Mouse (Mus musculus) embryonic facial prominence, embryonic 11.5 days (tissue): ENCODE measurements around the gene Zfp704. TPM values are rescaled to one million over a fixed set of nuclear protein-coding genes. Genes with fewer than 3 reads are reported as not detected.
A peak's percentile ranks its signal among the peaks of the same experiment; 100 is the strongest.

Experiments used
- ATAC-seq: fragments of 200-750 bp; cut with Nextera tagmentation; replicated peaks from 2 replicates; pipeline ENCODE4 v1.8.0; 2017; ENCODE audit warnings: low read depth; ENCODE audit not compliant: insufficient number of reproducible peaks, low FRiP score, low TSS enrichment
- DNase-seq: peaks from one replicate; pipeline ENCODE4 v3.0.0-alpha.2; 2015; ENCODE audit warnings: low spot score
- H3K27ac ChIP-seq: fragments of 300-500 bp; sonication (generic); replicated peaks from 2 replicates; pipeline ENCODE4 v1.5.1; 2014; ENCODE audit warnings: mild to moderate bottlenecking, low read depth, low read length, control low read depth
- H3K27me3 ChIP-seq: fragments of 300-500 bp; sonication (generic); 2 replicates; pipeline ENCODE4 v1.6.1; 2014; ENCODE audit warnings: mild to moderate bottlenecking, low read length, moderate library complexity, mixed read lengths; ENCODE audit not compliant: control insufficient read depth, insufficient read depth
- H3K36me3 ChIP-seq: fragments of 300-500 bp; sonication (generic); replicated peaks from 2 replicates; pipeline ENCODE4 v1.6.1; 2014; ENCODE audit warnings: low read depth, mild to moderate bottlenecking, low read length, moderate library complexity, mixed read lengths; ENCODE audit not compliant: control insufficient read depth, insufficient read depth
- H3K4me1 ChIP-seq: fragments of 300-500 bp; sonication (generic); 2 replicates; pipeline ENCODE4 v1.6.1; 2014; ENCODE audit warnings: low read length, mixed read lengths; ENCODE audit not compliant: control insufficient read depth, insufficient read depth
- H3K4me2 ChIP-seq: fragments of 300-500 bp; sonication (generic); 2 replicates; pipeline ENCODE4 v1.6.1; 2014; ENCODE audit warnings: low read depth, mild to moderate bottlenecking, control low read depth, low read length, moderate library complexity
- H3K4me3 ChIP-seq: fragments of 300-500 bp; sonication (generic); 2 replicates; pipeline ENCODE4 v1.5.1; 2014; ENCODE audit warnings: low read depth, low read length, control low read depth
- H3K9ac ChIP-seq: fragments of 300-500 bp; sonication (generic); replicated peaks from 2 replicates; pipeline ENCODE4 v1.6.1; 2014; ENCODE audit warnings: mild to moderate bottlenecking, control low read depth, low read length
- H3K9me3 ChIP-seq: fragments of 300-500 bp; sonication (generic); replicated peaks from 2 replicates; pipeline ENCODE4 v1.6.1; 2016; ENCODE audit warnings: mild to moderate bottlenecking, low read length, inconsistent platforms, mixed read lengths; ENCODE audit not compliant: control insufficient read depth
- WGBS: fragments of 180-500 bp; shearing (Covaris S2); extraction: QIAGEN DNeasy Blood & Tissue Kit; methylation state at CpG from one replicate; pipeline ENCODE4 v1.1.7; 2014; 5-methylcytosine and 5-hydroxymethylcytosine counted together
- polyA plus RNA-seq: library from polyadenylated mRNA; unstranded; fragments of >200 nt; fragmentation: Nextera tagmentation; extraction: Ambion mirVana; gene quantifications from 2 replicates; pipeline ENCODE4 v1.2.1, GENCODE M21; 2014

The Zfp704 gene
- polyA plus RNA-seq, 1 experiment from 2014 or later: 6.9 TPM

DNA sequence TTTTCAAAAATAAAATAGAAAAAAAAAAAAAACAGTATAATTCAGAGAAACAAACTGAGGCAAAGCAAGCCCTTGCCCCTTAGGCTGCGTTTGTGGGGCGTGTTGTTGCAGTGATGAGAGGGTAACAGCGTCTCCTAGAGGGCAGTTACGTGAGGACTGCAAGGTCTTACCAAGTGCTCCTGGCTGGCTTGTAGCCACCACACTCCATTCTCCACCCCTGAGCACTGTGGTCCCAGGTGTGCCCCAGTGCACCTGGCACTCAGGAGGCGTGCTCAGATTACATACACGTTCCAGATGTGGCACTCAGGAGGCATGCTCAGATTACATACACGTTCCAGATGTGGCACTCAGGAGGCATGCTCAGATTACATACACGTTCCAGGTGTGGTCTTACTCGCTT lies 7.2 kb upstream of the Zfp704 start:
- Histone ChIP-seq H3K9ac (no peak overlapping the region), H3K36me3 (no peaks in the 10 kb centered on the region), H3K4me2 (no peak overlapping the region), H3K9me3 (no peaks in the 10 kb centered on the region), H3K4me1 (no peaks in the 10 kb centered on the region), H3K27ac (no peak overlapping the region), H3K27me3 (no peaks in the 10 kb centered on the region), H3K4me3 (no peak overlapping the region)
- WGBS: 36% methylated on average over 9 of the region's 9 CpGs
- peak; percentile 84 for ATAC-seq
- peak; percentile 63 for DNase-seq

DNA sequence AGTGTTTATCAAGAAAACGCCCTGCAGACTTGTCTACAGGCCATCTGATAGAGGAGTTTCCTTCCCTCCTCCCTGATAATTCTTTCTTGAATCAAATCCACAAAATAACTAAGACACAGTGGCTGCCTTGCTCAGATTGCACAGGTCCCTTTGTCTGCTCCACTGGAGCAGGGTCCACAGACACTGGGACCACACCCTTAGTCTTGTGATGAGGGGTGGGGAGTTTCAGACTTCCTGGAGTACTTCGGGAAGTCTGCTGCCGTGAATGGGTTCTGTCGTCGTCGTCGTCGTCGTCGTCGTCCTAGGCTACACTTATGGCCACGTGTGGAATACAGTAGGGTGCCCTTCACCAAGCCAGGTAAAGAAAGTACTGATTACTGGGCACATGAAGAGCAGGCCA lies 4.8 kb upstream of the Zfp704 start:
- no peak overlapping the region for H3K4me3 ChIP-seq
- ATAC-seq: no peak
- H3K9ac ChIP-seq: no peak overlapping the region
- H3K9me3 ChIP-seq: no peaks in the 10 kb centered on the region
- WGBS: 62% methylated on average over 12 of the region's 12 CpGs
- no peaks in the 10 kb centered on the region for H3K4me1 ChIP-seq
- no peaks in the 10 kb centered on the region for H3K36me3 ChIP-seq
- H3K4me2 ChIP-seq: no peak overlapping the region
- no peak overlapping the region for H3K27ac ChIP-seq
- H3K27me3 ChIP-seq: no peaks in the 10 kb centered on the region
- no peak for DNase-seq

DNA sequence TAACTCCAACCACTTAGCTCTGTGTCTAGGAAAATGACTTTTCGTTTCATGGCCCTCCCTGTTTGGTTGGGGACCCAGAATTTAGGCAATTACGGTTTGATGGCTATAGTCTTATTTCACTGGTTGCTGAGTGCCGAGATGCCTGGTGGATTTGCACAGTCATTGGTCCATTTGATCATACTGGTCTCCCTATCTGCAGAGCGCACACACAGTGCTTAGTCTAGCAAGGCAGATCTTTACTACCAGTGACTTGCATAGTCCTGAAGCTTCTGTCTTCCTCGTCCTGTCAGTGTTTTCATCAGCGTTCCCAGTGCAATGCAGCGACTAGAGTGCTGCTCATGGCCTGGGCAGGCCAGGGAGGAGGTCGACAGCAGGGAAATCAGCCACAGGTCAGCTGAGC lies 4.1 kb upstream of the Zfp704 start:
- H3K4me2 ChIP-seq: no peak overlapping the region
- no peaks in the 10 kb centered on the region for H3K36me3 ChIP-seq
- H3K9ac ChIP-seq: no peak overlapping the region
- no peak overlapping the region for H3K27ac ChIP-seq
- H3K27me3 ChIP-seq: no peaks in the 10 kb centered on the region
- ATAC-seq: no peak
- H3K4me1 ChIP-seq: no peaks in the 10 kb centered on the region
- no peak overlapping the region for H3K4me3 ChIP-seq
- WGBS: 69% methylated on average over 8 of the region's 8 CpGs
- H3K9me3 ChIP-seq: no peaks in the 10 kb centered on the region
- DNase-seq: no peak

- Histone ChIP-seq H3K9me3 (no peaks in the 10 kb centered on the region), H3K4me2 (no peak overlapping the region), H3K27me3 (no peaks in the 10 kb centered on the region), H3K27ac (no peak overlapping the region), H3K9ac (no peak overlapping the region), H3K36me3 (no peaks in the 10 kb centered on the region), H3K4me1 (no peaks in the 10 kb centered on the region), H3K4me3 (no peak overlapping the region)
- WGBS: 71% methylated on average over 4 of the region's 4 CpGs
- ATAC-seq: no peak
- no peak for DNase-seq
These were observed 1.3 kb upstream of the Zfp704 start for GRCm38 (mm10) chr3:9611226-9611625.

GRCm38 (mm10) chr3:9610426-9610825 lies 541 bp upstream of the Zfp704 start:
- Histone ChIP-seq H3K27ac (no peak overlapping the region), H3K36me3 (no peaks in the 10 kb centered on the region), H3K9me3 (no peaks in the 10 kb centered on the region), H3K27me3 (no peaks in the 10 kb centered on the region), H3K9ac (no peak overlapping the region), H3K4me2 (no peak overlapping the region), H3K4me3 (no peak overlapping the region), H3K4me1 (no peaks in the 10 kb centered on the region)
- 80% methylated on average over 2 of the region's 2 CpGs for WGBS
- no peak for DNase-seq
- no peak; the same call in 1 of the 2 replicates for ATAC-seq

DNA sequence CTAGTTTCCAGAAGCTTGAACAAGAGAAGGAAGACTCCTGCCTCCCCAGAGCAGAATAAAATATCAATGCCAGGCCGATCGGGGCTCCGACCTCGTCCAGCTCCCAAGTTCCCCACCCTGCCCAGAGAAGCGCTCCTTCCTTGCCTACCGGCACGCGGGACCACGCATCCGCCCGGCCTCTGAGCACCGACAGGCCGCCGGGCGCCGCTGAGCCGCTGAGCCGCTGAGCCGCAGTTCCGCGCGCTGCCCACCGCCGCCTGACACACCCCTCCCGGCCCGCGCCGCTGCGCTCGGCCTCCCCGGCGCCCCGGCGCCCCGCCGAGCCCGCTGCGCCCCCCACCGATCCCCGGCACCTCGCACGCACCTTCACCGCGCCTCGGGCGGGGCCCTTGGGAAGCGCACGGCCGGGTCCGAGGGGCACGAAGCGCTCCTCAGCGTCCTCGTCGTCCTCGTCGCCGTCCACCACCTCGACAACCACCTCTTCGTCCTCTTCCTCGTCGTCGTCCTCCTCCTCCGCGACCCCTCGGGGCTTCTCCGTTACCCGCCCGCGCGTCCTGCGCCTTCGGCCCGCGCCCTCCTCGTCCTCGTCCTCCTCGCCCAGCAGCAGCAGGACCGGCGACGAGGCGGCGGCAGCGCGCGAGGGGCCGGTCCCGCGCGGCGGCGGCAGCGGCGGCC lies 842 bp downstream of the Zfp704 start:
- peak overlapping the region; percentile 91 for H3K27ac ChIP-seq
- H3K9me3 ChIP-seq: no peaks in the 10 kb centered on the region
- ATAC-seq (0 out of 2 replicates have a peak, but pooled peaks have one; percentile 15), DNase-seq (peak; percentile 56)
- H3K4me1 ChIP-seq: no peaks in the 10 kb centered on the region
- peak overlapping the region; percentile 86 for H3K4me3 ChIP-seq
- peak overlapping the region; percentile 92 for H3K9ac ChIP-seq
- no peaks in the 10 kb centered on the region for H3K27me3 ChIP-seq
- H3K4me2 ChIP-seq: peak overlapping the region; percentile 88
- H3K36me3 ChIP-seq: no peaks in the 10 kb centered on the region
- 1% methylated on average over 73 of the region's 94 CpGs for WGBS

GRCm38 (mm10) chr3:9608441-9608905 lies 1.4 kb downstream of the Zfp704 start:
- Histone ChIP-seq H3K9me3 (no peaks in the 10 kb centered on the region), H3K9ac (peak overlapping the region; percentile 92), H3K4me2 (peak overlapping the region; percentile 88), H3K36me3 (no peaks in the 10 kb centered on the region), H3K4me3 (peak overlapping the region; percentile 86), H3K4me1 (no peaks in the 10 kb centered on the region), H3K27ac (peak overlapping the region; percentile 91), H3K27me3 (no peaks in the 10 kb centered on the region)
- 1% methylated on average over 16 of the region's 16 CpGs for WGBS
- DNase-seq (peak; percentile 68), ATAC-seq (0 out of 2 replicates have a peak, but pooled peaks have one; percentile 11)

DNA sequence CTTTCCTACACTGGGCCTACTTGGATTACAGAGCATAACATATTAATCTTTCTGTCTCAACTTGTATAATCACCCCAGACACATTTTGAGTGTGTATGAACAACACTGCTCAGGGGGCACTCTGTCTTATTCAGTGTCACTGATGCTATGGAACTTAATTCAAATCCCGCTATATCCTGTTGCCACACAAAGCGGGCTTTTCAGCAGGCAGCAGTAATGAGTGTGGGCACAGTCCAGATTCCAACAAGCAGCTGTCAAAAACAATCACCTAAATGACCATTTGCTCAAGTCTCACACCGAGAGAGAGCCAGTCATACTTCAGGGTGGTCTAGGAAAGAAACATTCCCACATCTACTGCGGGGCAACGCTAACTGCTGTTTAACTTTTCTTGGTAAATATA lies 2.2 kb downstream of the Zfp704 start:
- Histone ChIP-seq H3K4me2 (no peak overlapping the region), H3K9ac (no peak overlapping the region), H3K9me3 (no peaks in the 10 kb centered on the region), H3K27me3 (no peaks in the 10 kb centered on the region), H3K4me3 (no peak overlapping the region; the same call in 1 of the 2 replicates), H3K4me1 (no peaks in the 10 kb centered on the region), H3K27ac (no peak overlapping the region), H3K36me3 (no peaks in the 10 kb centered on the region)
- ATAC-seq (0 out of 2 replicates have a peak, but pooled peaks have one; percentile 20), DNase-seq (peak; percentile 38)
- 32% methylated on average over 5 of the region's 5 CpGs for WGBS
